Mouse (Mus musculus) myocyte (in vitro differentiated cells): ENCODE results near the gene Cd320.
"Not testable (repeated sequence)": the region's sequence is repeated elsewhere in the genome, so short reads cannot be mapped to it uniquely, and the experiment has no call there.

ENCODE experiments used
- MAX ChIP-seq: IDR thresholded peaks from one replicate; pipeline ENCODE4 v1.6.1; 2011; ENCODE audit warnings: low read depth, mild to moderate bottlenecking, control low read depth
- MYOD1 ChIP-seq, 3 experiments: IDR thresholded peaks; one replicate each; pipeline ENCODE4 v1.6.1; 2011; ENCODE audit warnings: control low read depth in 2 of 3, low read depth in 2 of 3, mild to moderate bottlenecking in 2 of 3, moderate library complexity in 1 of 3; ENCODE audit not compliant: insufficient read length in 2 of 3, control insufficient read depth in 1 of 3
- POLR2A ChIP-seq: IDR thresholded peaks from one replicate; pipeline ENCODE4 v1.6.1; 2011; ENCODE audit warnings: low read depth, mild to moderate bottlenecking, control low read depth, moderate library complexity; ENCODE audit not compliant: insufficient read length
- TCF12 ChIP-seq: IDR thresholded peaks from one replicate; pipeline ENCODE4 v1.6.1; 2011; ENCODE audit warnings: mild to moderate bottlenecking, control low read depth; ENCODE audit not compliant: poor library complexity, insufficient read depth, severe bottlenecking
- USF1 ChIP-seq: IDR thresholded peaks from one replicate; pipeline ENCODE4 v1.6.1; 2011; ENCODE audit warnings: low read depth, mild to moderate bottlenecking, control low read depth, moderate library complexity

- TF ChIP-seq USF1; MAX; POLR2A; TCF12; MYOD1 (IDR thresholded peaks at IDR 0.05; ENCODE audit: control insufficient read depth in 1 of 3, insufficient read length in 2 of 3, low read depth in 2 of 3): not testable (repeated sequence)
Measured at GRCm38 (mm10) chr17:33893011-33893410, 50.1 kb downstream of the Cd320 start.
